Mouse (Mus musculus): ENCODE measurements around the gene Ube2j2. TPM values are rescaled to one million over a fixed set of nuclear protein-coding genes. Genes with fewer than 3 reads are reported as not detected.

Ube2j2 gene
- polyA plus RNA-seq, 2 experiments: 36.9 to 62.3 TPM

DNA sequence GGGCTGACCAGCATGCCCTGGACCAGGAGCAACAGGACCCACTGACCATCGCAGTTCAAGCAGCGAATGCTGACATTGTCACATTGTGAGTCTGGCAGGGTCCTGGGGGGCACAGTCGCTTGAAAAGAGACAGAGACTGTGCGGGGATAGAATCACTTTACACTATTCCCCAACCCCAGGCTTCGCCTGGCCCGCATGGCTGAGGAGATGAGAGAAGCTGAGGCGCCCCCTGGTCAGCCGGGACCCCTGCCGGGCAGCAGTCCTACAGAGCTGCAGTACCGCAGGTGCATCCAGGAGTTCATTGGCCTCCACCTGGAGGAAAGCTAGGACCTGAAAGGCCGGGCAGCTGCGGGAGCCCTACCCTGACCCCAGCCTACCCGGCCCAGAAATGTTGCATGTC, 38.0 kb upstream of the Ube2j2 start:
- H3K36me3 ChIP-seq (replicated peaks; ENCODE audit: control insufficient read depth, insufficient read depth, low read depth): peaks cover 16% of the 10 kb centered on the region
- TF ChIP-seq CTCF (IDR thresholded peaks at IDR 0.05; ENCODE audit: low read depth): no peak
- TF ChIP-seq EP300 (IDR thresholded peaks at IDR 0.05; ENCODE audit: low read depth): no peak
- WGBS (ENCODE audit: insufficient replicate concordance): 81% methylated on average over 13 of the region's 13 CpGs

DNA sequence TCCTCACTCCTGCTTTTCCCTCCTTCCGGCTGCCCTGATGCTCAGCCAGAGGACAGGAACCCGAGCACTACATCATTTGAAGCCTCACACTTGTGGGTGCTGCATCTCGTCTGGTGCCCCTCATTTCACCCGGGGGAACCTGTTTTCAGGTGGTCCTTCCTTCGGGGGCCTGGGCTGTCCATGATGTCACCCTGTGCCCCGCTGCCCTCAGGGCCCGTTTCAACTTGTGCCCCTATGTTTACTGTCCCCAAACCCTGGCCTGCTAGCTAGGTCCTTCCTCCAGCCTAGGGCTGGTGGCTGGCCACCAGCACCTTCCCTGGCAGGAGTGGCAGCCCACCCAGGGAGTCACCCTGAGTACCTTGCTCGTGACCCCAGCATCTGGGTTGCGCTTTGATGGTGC, 37.5 kb upstream of the Ube2j2 start:
- 75% methylated on average over 9 of the region's 9 CpGs for WGBS (ENCODE audit: insufficient replicate concordance)
- Histone ChIP-seq H3K9ac (replicated peaks) (no peak overlapping the region), H3K27me3 (ENCODE audit: control insufficient read depth, insufficient read depth, low read length) (no peaks in the 10 kb centered on the region), H3K36me3 (replicated peaks; ENCODE audit: control insufficient read depth, insufficient read depth, low read depth) (peaks cover 16% of the 10 kb centered on the region), H3K4me3 (ENCODE audit: insufficient read depth in 1 of 2, low read depth in 2 of 2, low read length in 2 of 2) (no peak overlapping the region), H3K9me3 (ENCODE audit: control insufficient read depth, low read length) (no peaks in the 10 kb centered on the region), H3K4me1 (replicated peaks; ENCODE audit: control insufficient read depth in 2 of 2, insufficient read depth in 2 of 2, low read length in 1 of 2) (no peaks in the 10 kb centered on the region), H3K27ac (no peak overlapping the region), H3K4me2 (ENCODE audit: low read depth) (no peak overlapping the region)
- ATAC-seq (ENCODE audit: insufficient read depth): no peak
- TF ChIP-seq EP300 (IDR thresholded peaks at IDR 0.05; ENCODE audit: low read depth): no peak
- TF ChIP-seq CTCF (IDR thresholded peaks at IDR 0.05; ENCODE audit: low read depth): no peak
- no peak for DNase-seq (ENCODE audit: low read depth in 3 of 3, low spot score in 3 of 3)

More for the DNA sequence above, 38.0 kb upstream of the Ube2j2 start:
- H3K27me3 ChIP-seq (ENCODE audit: control insufficient read depth, insufficient read depth, low read length): no peaks in the 10 kb centered on the region
- no peak overlapping the region for H3K4me2 ChIP-seq (ENCODE audit: low read depth)
- no peak overlapping the region for H3K9ac ChIP-seq (replicated peaks)
- no peaks in the 10 kb centered on the region for H3K9me3 ChIP-seq (ENCODE audit: control insufficient read depth, low read length)
- ATAC-seq (ENCODE audit: insufficient read depth) (no peak), DNase-seq (ENCODE audit: low read depth in 3 of 3, low spot score in 3 of 3) (no peak)
- no peak overlapping the region for H3K4me3 ChIP-seq (ENCODE audit: insufficient read depth in 1 of 2, low read depth in 2 of 2, low read length in 2 of 2)
- H3K27ac ChIP-seq: no peak overlapping the region
- H3K4me1 ChIP-seq (replicated peaks; ENCODE audit: control insufficient read depth in 2 of 2, insufficient read depth in 2 of 2, low read length in 1 of 2): no peaks in the 10 kb centered on the region

DNA sequence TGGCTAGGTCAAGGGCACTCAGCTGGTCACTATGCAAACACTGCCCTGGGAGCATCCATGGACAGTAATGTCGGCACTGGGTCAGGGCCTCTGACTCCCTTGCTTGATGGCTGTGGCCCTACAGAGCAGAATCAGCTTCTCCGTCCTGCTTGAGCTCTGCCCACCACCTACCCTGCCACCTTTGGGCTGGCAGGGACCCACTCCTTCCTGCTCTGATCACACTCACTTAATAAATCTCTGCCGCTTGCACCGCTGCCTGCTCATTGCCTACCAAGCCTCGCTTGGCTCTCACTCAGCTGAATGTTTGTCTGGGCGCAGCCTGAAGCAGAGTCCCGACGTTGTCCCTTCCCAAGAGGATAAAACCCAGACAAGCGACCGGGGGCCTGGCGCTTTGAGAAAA, 36.6 kb upstream of the Ube2j2 start:
- DNase-seq (ENCODE audit: low read depth in 3 of 3, low spot score in 3 of 3) (no peak), ATAC-seq (ENCODE audit: insufficient read depth) (no peak)
- H3K9me3 ChIP-seq (ENCODE audit: control insufficient read depth, low read length): no peaks in the 10 kb centered on the region
- no peak overlapping the region for H3K27ac ChIP-seq
- no peaks in the 10 kb centered on the region for H3K27me3 ChIP-seq (ENCODE audit: control insufficient read depth, insufficient read depth, low read length)
- 73% methylated on average over 11 of the region's 11 CpGs for WGBS (ENCODE audit: insufficient replicate concordance)
- H3K9ac ChIP-seq (replicated peaks): no peak overlapping the region
- H3K4me3 ChIP-seq (ENCODE audit: insufficient read depth in 1 of 2, low read depth in 2 of 2, low read length in 2 of 2): no peak overlapping the region
- TF ChIP-seq CTCF (IDR thresholded peaks at IDR 0.05; ENCODE audit: low read depth): no peak
- no peak for TF ChIP-seq EP300 (IDR thresholded peaks at IDR 0.05; ENCODE audit: low read depth)
- peaks cover 12% of the 10 kb centered on the region for H3K36me3 ChIP-seq (replicated peaks; ENCODE audit: control insufficient read depth, insufficient read depth, low read depth)
- H3K4me1 ChIP-seq (replicated peaks; ENCODE audit: control insufficient read depth in 2 of 2, insufficient read depth in 2 of 2, low read length in 1 of 2): no peaks in the 10 kb centered on the region
- H3K4me2 ChIP-seq (ENCODE audit: low read depth): no peak overlapping the region

DNA sequence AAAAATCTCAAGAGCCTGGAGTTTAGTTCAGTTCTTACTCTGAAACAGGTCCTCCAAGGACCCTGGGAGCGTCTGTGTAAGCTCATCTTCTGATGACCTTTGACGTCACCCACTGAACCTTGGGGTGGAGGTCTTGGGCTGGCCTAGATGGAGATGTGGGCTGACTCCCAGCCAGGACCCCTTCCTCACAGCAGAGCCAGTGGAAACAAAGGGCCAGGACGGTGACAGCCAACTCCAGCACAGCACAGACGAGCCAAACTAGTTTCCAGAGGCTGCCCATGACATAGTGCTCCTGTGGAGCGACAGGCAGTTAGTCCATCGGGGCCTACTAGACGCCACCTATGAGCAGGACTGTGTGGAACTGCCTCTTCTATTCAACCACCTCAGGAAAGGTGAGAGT, 35.4 kb upstream of the Ube2j2 start:
- 76% methylated on average over 7 of the region's 7 CpGs for whole genome bisulfite sequencing (ENCODE audit: insufficient replicate concordance)
- peak; percentile 8; the same call in 1 of the 2 replicates for ATAC-seq (ENCODE audit: insufficient read depth)

DNA sequence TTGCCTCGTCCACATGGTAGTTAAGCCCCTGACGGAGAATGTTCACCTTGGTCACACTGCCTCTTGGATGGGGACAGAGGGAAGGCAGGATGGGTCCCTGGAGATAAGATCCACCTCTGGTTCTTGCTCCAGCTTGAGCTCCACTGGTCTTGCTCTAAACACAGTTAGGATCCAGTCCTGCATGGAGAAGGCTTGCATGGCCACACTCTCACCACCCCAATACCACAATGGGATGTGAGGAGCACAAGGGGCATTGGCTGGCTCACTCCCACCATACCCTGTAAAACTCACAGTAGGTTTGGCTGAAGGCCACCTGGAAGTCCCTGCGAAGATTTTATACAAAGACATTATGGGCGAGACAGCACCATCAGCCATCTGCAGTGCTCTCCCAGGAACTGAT, 34.9 kb upstream of the Ube2j2 start:
- H3K27ac ChIP-seq: no peak overlapping the region
- DNase-seq (ENCODE audit: low read depth in 3 of 3, low spot score in 3 of 3): no peak
- no peaks in the 10 kb centered on the region for H3K9me3 ChIP-seq (ENCODE audit: control insufficient read depth, low read length)
- H3K27me3 ChIP-seq (ENCODE audit: control insufficient read depth, insufficient read depth, low read length): no peaks in the 10 kb centered on the region
- no peak overlapping the region for H3K4me3 ChIP-seq (ENCODE audit: insufficient read depth in 1 of 2, low read depth in 2 of 2, low read length in 2 of 2)
- peaks cover 1% of the 10 kb centered on the region for H3K36me3 ChIP-seq (replicated peaks; ENCODE audit: control insufficient read depth, insufficient read depth, low read depth)
- no peak overlapping the region for H3K9ac ChIP-seq (replicated peaks)
- H3K4me1 ChIP-seq (replicated peaks; ENCODE audit: control insufficient read depth in 2 of 2, insufficient read depth in 2 of 2, low read length in 1 of 2): no peaks in the 10 kb centered on the region
- no peak for ATAC-seq (ENCODE audit: insufficient read depth)
- H3K4me2 ChIP-seq (ENCODE audit: low read depth): no peak overlapping the region
- no peak for TF ChIP-seq CTCF (IDR thresholded peaks at IDR 0.05; ENCODE audit: low read depth)
- no peak for TF ChIP-seq EP300 (IDR thresholded peaks at IDR 0.05; ENCODE audit: low read depth)
- 74% methylated on average over 4 of the region's 4 CpGs for WGBS (ENCODE audit: insufficient replicate concordance)

More for the DNA sequence above, 35.4 kb upstream of the Ube2j2 start:
- Histone ChIP-seq H3K27me3 (ENCODE audit: control insufficient read depth, insufficient read depth, low read length) (no peaks in the 10 kb centered on the region), H3K4me3 (ENCODE audit: insufficient read depth in 1 of 2, low read depth in 2 of 2, low read length in 2 of 2) (no peak overlapping the region), H3K36me3 (replicated peaks; ENCODE audit: control insufficient read depth, insufficient read depth, low read depth) (peaks cover 6% of the 10 kb centered on the region), H3K4me1 (replicated peaks; ENCODE audit: control insufficient read depth in 2 of 2, insufficient read depth in 2 of 2, low read length in 1 of 2) (no peaks in the 10 kb centered on the region), H3K27ac (no peak overlapping the region), H3K9me3 (ENCODE audit: control insufficient read depth, low read length) (no peaks in the 10 kb centered on the region), H3K9ac (replicated peaks) (no peak overlapping the region), H3K4me2 (ENCODE audit: low read depth) (no peak overlapping the region)
- TF ChIP-seq EP300 (IDR thresholded peaks at IDR 0.05; ENCODE audit: low read depth) (no peak), CTCF (IDR thresholded peaks at IDR 0.05; ENCODE audit: low read depth) (no peak)
- DNase-seq (ENCODE audit: low read depth in 3 of 3, low spot score in 3 of 3): no peak
